Mouse (Mus musculus) 416B (cell line): ENCODE measurements around the gene Olfml2a.
A peak's percentile ranks its signal among the peaks of the same experiment; 100 is the strongest.

ENCODE experiments used
- DNase-seq: peaks from one replicate; pipeline ENCODE4 v3.0.0; 2011; ENCODE audit warnings: low read depth

Olfml2a gene

GRCm38 (mm10) chr2:38931851-38932667 is at the start of gene Olfml2a:
Olfml2a (plus strand) TSS chr2:38931978.
- no peak for DNase-seq

- no peak for DNase-seq
Observed at GRCm38 (mm10) chr2:38902866-38903265, 28.9 kb upstream of the Olfml2a start.

GRCm38 (mm10) chr2:38904290-38904689 is 27.5 kb upstream of the Olfml2a start:
- DNase-seq, result no peak

GRCm38 (mm10) chr2:38906097-38906496 is 25.7 kb upstream of the Olfml2a start:
- DNase-seq, result no peak

GRCm38 (mm10) chr2:38908604-38909003 is 23.2 kb upstream of the Olfml2a start:
- peak; percentile 17 for DNase-seq

- no peak for DNase-seq
Observed at GRCm38 (mm10) chr2:38914517-38914916, 17.3 kb upstream of the Olfml2a start.

GRCm38 (mm10) chr2:38914965-38915364 is 16.8 kb upstream of the Olfml2a start:
- DNase-seq, result no peak

GRCm38 (mm10) chr2:38916947-38917691 is 14.7 kb upstream of the Olfml2a start:
- DNase-seq, result no peak

GRCm38 (mm10) chr2:38921374-38921773 is 10.4 kb upstream of the Olfml2a start:
- DNase-seq, result peak; percentile 35

GRCm38 (mm10) chr2:38923471-38923870 is 8.3 kb upstream of the Olfml2a start:
- DNase-seq, result no peak

- no peak for DNase-seq
Observed at GRCm38 (mm10) chr2:38923911-38924310, 7.9 kb upstream of the Olfml2a start.

GRCm38 (mm10) chr2:38924571-38924970 is 7.2 kb upstream of the Olfml2a start:
- no peak for DNase-seq

- DNase-seq, result peak; percentile 21
Observed at GRCm38 (mm10) chr2:38925171-38926080, 6.4 kb upstream of the Olfml2a start.

- DNase-seq, result peak; percentile 98
Observed at GRCm38 (mm10) chr2:38926145-38926891, 5.5 kb upstream of the Olfml2a start.

GRCm38 (mm10) chr2:38927115-38927979 is 4.4 kb upstream of the Olfml2a start, which contains the start of gene Nr6a1:
Nr6a1 (minus strand) TSS chr2:38927688.
- peak; percentile 81 for DNase-seq

GRCm38 (mm10) chr2:38930269-38930668 is 1.5 kb upstream of the Olfml2a start:
- no peak for DNase-seq

GRCm38 (mm10) chr2:38933931-38934330 is 2.2 kb downstream of the Olfml2a start:
- DNase-seq, result no peak

GRCm38 (mm10) chr2:38934936-38935335 is 3.2 kb downstream of the Olfml2a start:
- DNase-seq, result no peak

- DNase-seq, result no peak
Observed at GRCm38 (mm10) chr2:38936721-38937378, 5.1 kb downstream of the Olfml2a start.

- no peak for DNase-seq
Observed at GRCm38 (mm10) chr2:38937396-38937795, 5.6 kb downstream of the Olfml2a start.
